ENCODE assay signal across 11 mouse cellular contexts in genomic region chr1:93072279-93072865, GRCm38 (mm10). TPM values are rescaled to one million over a fixed set of nuclear protein-coding genes. Genes with fewer than 3 reads are reported as not detected.
A peak's percentile ranks its signal among the peaks of the same experiment; 100 is the strongest.
DNase-seq lines count a peak whose midpoint lies in the region; ATAC-seq and TF ChIP-seq lines count a peak whose summit lies in the region.
"Had no signal": no experiment of that assay in that cellular context is flagged by ENCODE, and none has a peak within 500 bp of the region (broad histone marks: within the 10 kb centered on the region; RNA-seq: fewer than 3 reads in every experiment).

No protein-coding gene starts in this region.

- 76% methylated on average over 2 of the region's 2 CpGs for WGBS in heart, adult 2 months
- 63% methylated on average over 2 of the region's 2 CpGs for WGBS in heart, embryonic 10.5 days
- 88% methylated on average over 2 of the region's 2 CpGs for WGBS in midbrain, embryonic 14.5 days
- 88% methylated on average over 2 of the region's 2 CpGs for WGBS in midbrain, embryonic 11.5 days
- WGBS in forebrain, embryonic 16.5 days, result 73% methylated on average over 2 of the region's 2 CpGs
- WGBS in small intestine, adult 2 months, result 77% methylated on average over 2 of the region's 2 CpGs

- no peaks in the 10 kb centered on the region for H3K27me3 ChIP-seq in heart, adult 2 months (ENCODE audit: control insufficient read depth, insufficient read depth, low read length)
- 0 out of 2 replicates have a peak, but pooled peaks cover 7% of the 10 kb centered on the region for H3K27me3 ChIP-seq in heart, embryonic 10.5 days (ENCODE audit: insufficient read depth, poor library complexity, severe bottlenecking)
- H3K27me3 ChIP-seq in midbrain, embryonic 14.5 days (ENCODE audit: control insufficient read depth, insufficient read depth, low read length), result no peaks in the 10 kb centered on the region
- no peaks in the 10 kb centered on the region for H3K27me3 ChIP-seq in midbrain, embryonic 11.5 days (ENCODE audit: control insufficient read depth, insufficient read depth, low read length)
- H3K27me3 ChIP-seq in forebrain, embryonic 16.5 days (replicated peaks; ENCODE audit: control insufficient read depth, insufficient read depth, low read length), result no peaks in the 10 kb centered on the region
- no peaks in the 10 kb centered on the region for H3K27me3 ChIP-seq in small intestine, adult 2 months (ENCODE audit: control insufficient read depth, insufficient read depth, low read length)

- H3K4me3 ChIP-seq in heart, adult 2 months, result no peak overlapping the region
- no peak overlapping the region for H3K4me3 ChIP-seq in heart, embryonic 10.5 days
- no peak overlapping the region for H3K4me3 ChIP-seq in midbrain, embryonic 14.5 days (replicated peaks; ENCODE audit: low read depth, low read length)
- H3K4me3 ChIP-seq in midbrain, embryonic 11.5 days (ENCODE audit: low read depth, low read length), result no peak overlapping the region
- no peak overlapping the region for H3K4me3 ChIP-seq in forebrain, embryonic 16.5 days (replicated peaks; ENCODE audit: low read length)
- no peak overlapping the region for H3K4me3 ChIP-seq in small intestine, adult 2 months (ENCODE audit: low read depth, low read length)
- H3K4me3 ChIP-seq: limb, embryonic 10.5 days had no signal

- TF ChIP-seq CTCF in heart, adult 2 months (IDR thresholded peaks at IDR 0.05), result peak; percentile 51
- TF ChIP-seq CTCF in small intestine, adult 2 months (IDR thresholded peaks at IDR 0.05; ENCODE audit: extremely low read depth, insufficient read length, insufficient replicate concordance, low read depth, low read length), result peak; percentile 10; the same call in 1 of the 2 replicates

- H3K79me2 ChIP-seq in heart, adult 2 months (replicated peaks; ENCODE audit: control insufficient read depth, insufficient read depth, low read length), result no peaks in the 10 kb centered on the region

- H3K27ac ChIP-seq in heart, adult 2 months, result no peak overlapping the region
- H3K27ac ChIP-seq in heart, embryonic 10.5 days, result no peak overlapping the region
- H3K27ac ChIP-seq in midbrain, embryonic 14.5 days (replicated peaks; ENCODE audit: low read depth, low read length), result no peak overlapping the region
- no peak overlapping the region for H3K27ac ChIP-seq in midbrain, embryonic 11.5 days (ENCODE audit: low read depth, low read length)
- peak overlapping the region; percentile 7 for H3K27ac ChIP-seq in forebrain, embryonic 16.5 days (ENCODE audit: low read length)
- H3K27ac ChIP-seq in small intestine, adult 2 months (ENCODE audit: insufficient read depth, low read depth, low read length), result no peak overlapping the region
- H3K27ac ChIP-seq: limb, embryonic 10.5 days had no signal

- no peaks in the 10 kb centered on the region for H3K9me3 ChIP-seq in heart, embryonic 10.5 days
- H3K9me3 ChIP-seq in midbrain, embryonic 14.5 days (ENCODE audit: control insufficient read depth, low read length), result no peaks in the 10 kb centered on the region
- no peaks in the 10 kb centered on the region for H3K9me3 ChIP-seq in midbrain, embryonic 11.5 days (ENCODE audit: control insufficient read depth, low read length)
- H3K9me3 ChIP-seq in forebrain, embryonic 16.5 days (ENCODE audit: control insufficient read depth, low read length), result no peaks in the 10 kb centered on the region
- H3K9me3 ChIP-seq: limb, embryonic 10.5 days had no signal

- intact Hi-C loops in heart, adult 2 months (cut with DNase I), result loop anchor here (5.0 kb wide), 1 partner anchor 60 kb away; no protein-coding TSS in a partner anchor

- no peak for ATAC-seq in midbrain, embryonic 14.5 days (ENCODE audit: low FRiP score, low TSS enrichment)
- no peak for ATAC-seq in midbrain, embryonic 11.5 days (ENCODE audit: low FRiP score)
- ATAC-seq in forebrain, embryonic 16.5 days, result no peak

- H3K4me2 ChIP-seq in midbrain, embryonic 14.5 days (ENCODE audit: low read length), result no peak overlapping the region
- H3K4me2 ChIP-seq in midbrain, embryonic 11.5 days, result no peak overlapping the region
- H3K4me2 ChIP-seq in forebrain, embryonic 16.5 days (ENCODE audit: low read length), result no peak overlapping the region
- H3K4me2 ChIP-seq: hindbrain, embryonic 14.5 days had no signal

- H3K36me3 ChIP-seq in heart, adult 2 months (ENCODE audit: control insufficient read depth, insufficient read depth, low read length), result no peaks in the 10 kb centered on the region
- no peaks in the 10 kb centered on the region for H3K36me3 ChIP-seq in heart, embryonic 10.5 days
- peaks cover 100% of the 10 kb centered on the region for H3K36me3 ChIP-seq in midbrain, embryonic 14.5 days (ENCODE audit: control insufficient read depth, insufficient read depth, low read length)
- H3K36me3 ChIP-seq in midbrain, embryonic 11.5 days (ENCODE audit: control insufficient read depth, insufficient read depth, low read length), result peaks cover 24% of the 10 kb centered on the region
- peaks cover 57% of the 10 kb centered on the region for H3K36me3 ChIP-seq in forebrain, embryonic 16.5 days (ENCODE audit: control insufficient read depth, insufficient read depth)
- no peaks in the 10 kb centered on the region for H3K36me3 ChIP-seq in small intestine, adult 2 months (ENCODE audit: control insufficient read depth, insufficient read depth, low read length)
- H3K36me3 ChIP-seq: limb, embryonic 10.5 days had no signal

- H3K9ac ChIP-seq in heart, adult 2 months (ENCODE audit: low read depth, low read length), result no peak overlapping the region
- H3K9ac ChIP-seq in midbrain, embryonic 14.5 days (replicated peaks; ENCODE audit: low read length), result no peak overlapping the region
- no peak overlapping the region for H3K9ac ChIP-seq in midbrain, embryonic 11.5 days (ENCODE audit: low read length)
- no peak overlapping the region for H3K9ac ChIP-seq in forebrain, embryonic 16.5 days (replicated peaks; ENCODE audit: low read depth, low read length)
- H3K9ac ChIP-seq: hindbrain, embryonic 14.5 days had no signal

- DNase-seq in heart, adult 2 months, result peak in 1 of 2 experiments; percentile 15
- no peak for DNase-seq in heart, embryonic 10.5 days (ENCODE audit: low spot score)
- peak; percentile 18 for DNase-seq in midbrain, embryonic 14.5 days
- DNase-seq in midbrain, embryonic 11.5 days (ENCODE audit: low spot score, missing footprints), result no peak
- DNase-seq in layer of hippocampus, adult 18-20 months (ENCODE audit: low spot score in 2 of 2), result no peak
- DNase-seq in cerebellum, postnatal 25 days, result no peak

- H3K4me1 ChIP-seq in heart, adult 2 months (ENCODE audit: control insufficient read depth, insufficient read depth, low read length), result no peaks in the 10 kb centered on the region
- H3K4me1 ChIP-seq in heart, embryonic 10.5 days, result no peaks in the 10 kb centered on the region
- H3K4me1 ChIP-seq in midbrain, embryonic 14.5 days (ENCODE audit: control insufficient read depth, insufficient read depth, low read length), result no peaks in the 10 kb centered on the region
- no peaks in the 10 kb centered on the region for H3K4me1 ChIP-seq in midbrain, embryonic 11.5 days (ENCODE audit: control insufficient read depth, insufficient read depth, low read length)
- H3K4me1 ChIP-seq in forebrain, embryonic 16.5 days (replicated peaks; ENCODE audit: control insufficient read depth, insufficient read depth, low read length), result peaks cover 17% of the 10 kb centered on the region
- H3K4me1 ChIP-seq in small intestine, adult 2 months (ENCODE audit: control insufficient read depth, insufficient read depth, insufficient read length, low read length), result no peaks in the 10 kb centered on the region

- TF ChIP-seq EP300 in heart, adult 2 months (IDR thresholded peaks at IDR 0.05; ENCODE audit: insufficient read depth, low read depth, low read length), result no peak

- no peak for TF ChIP-seq POLR2A in heart, adult 2 months (IDR thresholded peaks at IDR 0.05; ENCODE audit: insufficient read depth, low read depth, low read length)
- no peak for TF ChIP-seq POLR2A in small intestine, adult 2 months (IDR thresholded peaks at IDR 0.05; ENCODE audit: low read depth, low read length)

RNA-seq across cellular contexts. Expression of gene Kif1a, which starts 29.4 kb away (rescaled TPM):
- 1 to 10 TPM; 1.2 to 2.0 TPM for total RNA-seq in heart, adult 2 months (2021)
- 1.4 and 1.8 TPM in 2 replicates for polyA plus RNA-seq in heart, adult 2 months (2012; rRNA removed)
- 5.1 and 5.4 TPM in 2 replicates for polyA plus RNA-seq in heart, embryonic 10.5 days (2016; fragmentation: Nextera tagmentation; extraction: Ambion mirVana)
- polyA plus RNA-seq in midbrain, embryonic 14.5 days (2014; fragmentation: Nextera tagmentation; extraction: Ambion mirVana), result 228 and 350 TPM in 2 replicates
- 51.0 and 59.6 TPM in 2 replicates for polyA plus RNA-seq in midbrain, embryonic 11.5 days (2014; fragmentation: Nextera tagmentation; extraction: Ambion mirVana)
- 322 and 396 TPM in 2 replicates for polyA plus RNA-seq in forebrain, embryonic 16.5 days (2015; fragmentation: Nextera tagmentation; extraction: Ambion mirVana)
- polyA plus RNA-seq in small intestine, adult 2 months (2012; rRNA removed), result 1.3 and 2.0 TPM in 2 replicates
- total RNA-seq in layer of hippocampus, adult 18-20 months (2021), result 100 to 1,000 TPM; 637 to 653 TPM
- total RNA-seq: MEL had no signal
